Mouse (Mus musculus) hindlimb bud, embryonic 11.5 days (tissue): ENCODE data around the gene Pgm3.
A peak's percentile ranks its signal among the peaks of the same experiment; 100 is the strongest.
"Not testable (repeated sequence)": the region's sequence is repeated elsewhere in the genome, so short reads cannot be mapped to it uniquely, and the experiment has no call there.

ENCODE experiments used
- DNase-seq: peaks from one replicate; pipeline ENCODE4 v3.0.0-alpha.2; 2012; ENCODE audit warnings: low read depth, low spot score; ENCODE audit errors: extremely low spot score

Gene Pgm3

DNA sequence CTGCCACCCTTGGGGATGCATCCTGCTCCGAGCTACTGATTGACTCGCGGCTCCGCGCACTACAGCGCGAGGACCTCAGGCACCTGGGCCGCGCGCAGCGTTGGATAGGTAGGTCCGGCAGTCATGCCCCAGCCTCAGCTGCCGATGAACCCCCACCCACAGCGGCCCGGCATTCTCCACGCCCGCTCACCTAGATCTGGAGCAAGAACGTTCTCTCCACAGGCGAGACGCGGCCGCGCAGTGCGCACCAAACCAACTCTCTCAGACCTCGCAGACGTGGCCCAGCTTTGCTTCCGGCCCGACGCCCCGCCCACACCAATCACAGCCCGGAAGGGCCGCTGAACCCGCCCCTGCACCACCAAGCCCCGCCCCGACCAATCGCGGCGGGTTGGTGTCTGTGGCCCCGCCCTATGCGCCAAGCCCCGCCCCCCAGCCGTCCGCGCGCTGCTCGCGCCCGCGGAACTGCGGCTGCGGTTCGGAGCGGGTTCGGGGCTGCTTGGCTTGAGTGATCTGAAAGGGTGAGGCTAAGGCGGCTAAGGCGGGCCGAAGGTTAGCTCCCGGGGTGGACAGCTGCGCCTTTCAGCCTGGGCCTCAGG, at the start of gene Pgm3, which contains the start of gene Rwdd2a:
TSS of gene Pgm3 (minus strand) at position 303 of the 596 bp plus-strand sequence.
TSS of gene Rwdd2a (plus strand) at position 452 of the 596 bp plus-strand sequence.
- peak; percentile 44 for DNase-seq

DNA sequence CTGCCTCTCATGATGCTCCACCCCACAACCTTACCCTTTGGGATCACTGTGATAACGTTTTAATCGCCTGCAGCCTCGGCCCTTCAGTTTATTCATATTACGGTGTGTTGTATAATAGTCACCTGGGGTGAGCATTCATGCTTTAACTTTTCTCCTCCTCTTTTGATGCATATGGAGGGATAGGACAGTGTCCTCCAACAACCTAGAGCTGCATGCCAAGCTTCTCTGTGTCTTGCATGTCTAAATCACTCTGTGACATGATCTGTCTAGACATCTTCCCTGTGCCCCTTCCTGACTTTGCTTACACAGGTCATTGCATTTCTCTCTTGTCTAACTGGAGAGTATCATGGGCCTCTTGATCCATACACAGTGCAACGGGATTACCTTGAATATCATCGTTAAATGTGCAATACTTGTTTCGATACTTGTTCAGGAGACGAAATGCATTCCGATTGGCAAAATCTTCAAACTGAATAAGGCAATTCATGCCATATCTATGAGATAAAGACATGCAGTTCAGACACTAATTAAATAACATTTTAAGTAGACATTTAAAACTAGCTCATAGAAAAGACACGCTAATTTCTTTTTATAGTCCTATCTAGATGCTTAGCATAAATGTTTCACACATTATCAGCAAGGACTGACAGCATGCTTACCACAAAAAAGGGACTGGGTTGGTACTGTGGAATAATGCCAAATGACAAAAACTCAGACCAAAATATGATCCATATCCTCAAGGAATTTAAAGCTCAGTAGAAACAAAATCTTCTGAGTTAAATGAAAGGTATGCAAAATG, 47.9 kb upstream of the Pgm3 start:
- no peak for DNase-seq

DNA sequence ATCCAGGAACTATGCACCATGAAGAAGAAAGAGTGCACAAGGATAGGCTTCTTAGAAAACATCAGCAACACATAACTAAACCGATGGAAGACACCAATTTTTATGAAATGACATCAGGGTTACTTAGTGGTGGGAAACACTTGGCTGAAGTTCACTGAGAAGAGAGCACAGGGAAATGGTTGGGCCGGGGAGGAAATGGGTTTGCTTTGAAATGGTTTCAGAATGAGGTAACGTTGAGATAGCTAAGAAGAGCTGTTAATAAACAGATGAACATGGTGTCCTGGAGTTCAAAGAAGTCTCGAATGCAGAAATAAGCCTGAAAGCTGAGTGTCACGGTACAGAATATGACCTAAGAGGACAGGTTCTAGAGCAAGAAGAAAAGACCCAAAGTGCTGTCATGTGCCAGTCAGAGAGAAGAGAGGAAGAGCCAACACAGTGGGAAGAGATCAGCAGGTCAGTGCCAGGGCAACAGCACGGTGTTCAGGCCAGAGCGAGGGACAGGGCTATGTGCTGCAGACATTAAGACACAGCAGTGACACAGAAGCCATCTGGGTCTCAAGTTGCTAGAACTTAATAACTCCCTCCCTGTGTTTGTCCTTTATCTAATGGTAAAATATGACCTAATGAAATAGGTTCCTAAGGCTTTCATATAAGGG, 46.3 kb upstream of the Pgm3 start:
- DNase-seq = no peak

DNA sequence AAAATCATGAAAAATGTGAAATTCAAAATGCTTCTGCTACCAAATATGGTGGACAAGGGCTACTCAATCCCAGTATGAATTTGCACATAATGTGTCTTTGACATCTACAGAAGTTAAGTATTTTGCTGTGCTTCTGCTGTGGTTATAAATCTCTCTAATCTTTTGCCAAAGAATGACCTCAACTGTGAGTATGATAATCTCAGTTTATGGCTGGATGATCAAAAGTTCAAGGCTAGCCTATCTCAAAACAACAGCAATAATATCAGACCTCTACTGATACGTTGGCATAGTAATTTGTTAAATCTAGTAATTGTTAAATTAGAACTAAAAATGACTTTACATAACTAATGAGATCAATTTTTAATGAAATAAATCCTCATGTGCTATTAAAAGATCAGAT, 44.1 kb upstream of the Pgm3 start:
- no peak for DNase-seq

DNA sequence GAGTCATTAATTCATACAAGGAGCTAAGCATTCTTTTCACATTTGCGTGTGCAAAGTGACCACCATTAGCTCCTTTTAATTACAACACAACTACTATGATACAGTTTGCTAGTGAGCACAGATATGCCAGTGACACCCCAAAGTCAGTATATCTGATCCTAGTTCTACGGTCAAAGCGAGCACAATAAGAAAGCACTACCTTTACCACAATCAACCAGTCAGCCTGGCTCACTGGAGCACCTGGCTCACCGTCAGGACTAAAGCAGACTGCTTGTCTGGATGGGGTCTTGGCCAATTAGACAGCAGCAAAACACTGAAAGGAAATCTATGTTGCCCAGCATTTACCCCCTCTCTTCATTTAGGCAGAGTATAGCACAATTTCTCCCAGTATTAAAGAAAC, 40.4 kb upstream of the Pgm3 start:
- DNase-seq = no peak

DNA sequence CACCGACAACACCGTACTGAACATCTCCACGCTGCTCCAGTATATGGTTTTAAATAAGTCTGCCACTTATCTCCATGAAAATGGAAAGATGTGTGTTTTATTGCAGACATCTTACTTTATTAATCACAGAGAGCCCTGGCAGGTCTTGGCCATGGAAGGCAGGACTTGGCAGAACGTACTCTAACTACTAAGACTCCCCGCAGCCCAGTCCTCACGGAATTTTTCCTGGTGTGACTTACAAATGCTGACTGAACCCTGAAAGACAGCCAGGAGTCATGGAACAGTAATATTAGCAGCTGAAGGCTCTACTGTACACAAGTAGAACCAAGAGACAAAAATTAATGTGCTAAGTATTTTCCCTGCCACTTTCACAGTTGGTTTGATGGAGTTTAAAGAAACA, 34.1 kb upstream of the Pgm3 start:
- DNase-seq = no peak

DNA sequence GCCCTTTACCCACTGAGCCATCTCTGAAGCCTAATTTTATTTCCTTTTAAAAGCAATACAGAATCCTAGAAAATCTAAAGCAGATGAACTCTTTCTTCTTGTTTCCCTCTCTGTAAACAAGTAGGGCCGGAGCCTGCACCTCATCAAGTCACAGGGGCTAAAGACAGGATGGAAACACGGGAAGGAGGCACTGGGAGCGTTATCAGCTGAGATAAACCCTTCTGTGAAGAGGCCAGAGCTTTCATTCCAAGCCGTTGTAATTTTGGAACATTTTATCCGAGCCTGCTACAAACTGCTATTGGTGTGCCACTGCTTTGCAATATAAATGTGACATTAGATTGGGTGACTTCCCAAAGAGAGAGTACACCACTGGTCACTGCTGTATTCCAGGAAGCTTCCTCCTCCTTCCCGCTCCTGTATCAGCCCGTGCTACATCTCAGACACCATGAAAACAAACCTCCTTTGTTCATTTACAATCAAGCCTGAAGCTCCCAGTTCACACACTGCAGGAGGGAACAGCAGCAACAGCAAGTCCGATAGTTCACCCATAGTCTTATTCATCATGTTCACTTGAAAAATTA, 28.2 kb upstream of the Pgm3 start:
- no peak for DNase-seq

DNA sequence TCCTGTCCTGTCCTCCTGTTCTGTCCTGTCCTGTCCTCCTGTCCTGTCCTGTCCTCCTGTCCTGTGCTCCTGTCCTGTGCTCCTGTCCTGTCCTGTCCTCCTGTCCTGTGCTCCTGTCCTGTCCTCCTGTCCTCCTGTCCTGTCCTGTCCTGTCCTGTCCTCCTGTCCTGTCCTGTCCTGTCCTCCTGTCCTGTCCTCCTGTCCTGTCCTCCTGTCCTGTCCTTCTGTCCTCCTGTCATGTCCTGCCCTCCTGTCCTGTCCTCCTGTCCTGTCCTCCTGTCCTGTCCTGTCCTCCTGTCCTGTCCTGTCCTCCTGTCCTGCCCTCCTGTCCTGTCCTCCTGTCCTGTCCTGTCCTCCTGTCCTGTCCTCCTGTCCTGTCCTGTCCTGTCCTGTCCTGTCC, 25.3 kb upstream of the Pgm3 start:
- DNase-seq = not testable (repeated sequence)

DNA sequence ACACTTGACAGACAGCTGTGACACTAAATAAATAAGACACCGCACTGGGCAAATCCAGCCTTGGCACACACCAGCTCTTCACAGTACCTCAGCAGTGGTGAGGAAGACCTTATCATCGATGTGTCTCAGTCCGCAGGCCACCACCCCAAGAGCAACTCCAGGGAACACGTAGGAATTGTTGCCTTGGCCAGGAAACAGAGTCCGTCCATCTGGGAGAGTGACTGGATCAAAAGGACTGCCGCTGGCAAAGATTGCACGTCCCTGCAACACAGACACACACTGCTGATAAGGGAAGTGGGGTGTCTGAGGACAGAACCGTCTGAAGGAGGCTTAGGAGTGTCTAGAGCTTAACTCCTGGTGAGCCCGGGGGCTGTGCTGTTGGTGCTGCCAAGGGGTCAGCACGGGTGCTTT, 22.7 kb upstream of the Pgm3 start:
- not testable (repeated sequence) for DNase-seq

DNA sequence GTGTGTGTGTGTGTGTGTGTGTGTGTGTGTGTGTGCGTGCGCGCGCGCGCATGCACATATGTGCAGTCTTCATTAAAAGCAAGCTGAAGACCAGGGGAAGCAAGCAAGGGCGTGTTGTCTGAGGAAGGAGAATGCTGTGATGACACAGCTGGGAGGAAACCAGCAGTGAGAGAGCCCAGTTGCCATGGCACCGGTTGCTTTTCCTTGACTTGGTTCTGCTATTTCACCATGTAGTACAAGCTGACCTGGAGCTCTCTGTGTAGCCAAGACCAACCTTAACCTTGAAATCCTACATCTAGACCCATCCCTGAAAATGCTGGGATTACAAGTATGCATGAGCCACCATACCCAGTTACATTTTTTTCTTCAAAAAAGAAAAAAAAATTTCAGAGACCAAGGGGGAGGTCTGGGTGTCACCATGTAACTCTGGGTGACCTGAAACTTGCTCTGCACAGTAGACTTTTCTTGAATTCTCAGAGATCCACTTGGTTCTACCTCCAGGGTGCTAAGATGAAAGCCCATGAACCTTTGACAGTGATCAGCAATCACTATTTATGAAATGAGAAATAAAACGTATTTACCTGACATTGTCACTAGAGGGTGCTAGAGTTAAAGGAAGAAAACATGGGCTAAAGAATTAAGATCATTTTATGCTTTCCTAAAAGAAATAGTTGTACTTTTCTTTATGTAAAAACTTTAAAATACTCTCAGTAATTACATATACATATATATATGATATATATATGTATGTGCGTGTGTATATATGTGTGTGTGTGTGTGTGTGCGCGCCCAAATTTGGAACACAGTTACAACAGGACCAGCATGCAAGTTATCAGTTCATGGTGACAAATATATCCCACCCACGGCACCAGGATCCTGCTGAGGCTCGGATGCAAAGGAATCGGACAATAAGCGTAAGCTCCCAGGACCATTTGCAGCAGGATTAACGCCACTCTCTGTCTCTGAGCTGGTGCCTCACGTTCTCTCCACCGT, 21.3 kb upstream of the Pgm3 start:
- no peak for DNase-seq

DNA sequence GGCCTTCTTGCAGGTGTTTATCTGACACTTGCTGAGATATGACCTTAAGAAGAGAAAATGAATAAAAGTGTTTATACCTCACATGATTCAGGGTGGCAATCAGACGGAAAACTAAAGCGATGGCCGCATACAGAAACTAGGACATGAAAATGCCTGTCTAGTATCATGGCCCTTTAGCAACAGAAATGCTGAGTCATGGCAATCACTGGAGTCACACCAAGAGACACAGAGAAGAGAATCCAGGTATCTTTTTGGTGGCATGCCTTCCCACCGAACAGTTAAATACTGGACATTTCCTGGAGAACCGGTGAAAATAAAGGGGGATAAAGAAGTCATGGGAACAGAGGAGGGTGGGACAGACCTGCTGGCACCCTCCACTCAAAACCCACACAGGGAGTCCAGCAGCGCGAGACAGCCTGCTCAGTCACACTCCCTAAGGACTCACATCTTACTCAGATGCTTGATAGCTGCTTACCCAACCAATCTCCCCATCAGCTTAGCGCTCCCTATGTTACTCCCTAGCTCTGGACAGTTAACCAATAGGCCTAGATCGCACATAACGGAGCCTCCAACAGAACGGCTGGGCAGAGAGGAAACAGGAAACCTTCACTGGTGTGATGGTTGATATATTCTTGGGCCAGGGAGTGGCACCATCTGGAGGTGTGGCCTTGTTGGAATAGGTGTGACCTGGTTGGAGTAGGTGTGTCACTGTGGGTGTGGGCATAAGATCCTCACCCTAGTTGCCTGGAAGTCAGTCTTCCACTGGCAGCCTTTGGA, 15.6 kb upstream of the Pgm3 start:
- no peak for DNase-seq

DNA sequence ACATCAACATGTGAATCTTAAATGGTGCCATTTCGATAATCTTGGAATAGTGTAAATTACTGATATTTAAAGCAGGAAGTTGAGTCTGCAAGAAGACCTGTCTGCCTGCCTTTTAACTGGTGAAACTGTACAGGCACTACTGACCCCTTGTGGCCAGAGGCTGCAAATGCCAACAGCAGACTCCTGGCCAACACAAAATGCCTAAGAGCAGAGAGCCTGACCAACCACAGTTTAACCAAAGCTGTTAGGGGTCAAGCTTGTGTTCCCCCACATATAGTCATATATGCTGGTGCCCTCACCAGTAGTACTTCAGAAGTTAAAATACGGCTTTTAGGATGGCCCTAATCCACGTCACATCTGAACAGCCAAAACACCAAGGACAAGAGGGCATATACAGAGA, 12.1 kb upstream of the Pgm3 start:
- DNase-seq = peak; percentile 52

DNA sequence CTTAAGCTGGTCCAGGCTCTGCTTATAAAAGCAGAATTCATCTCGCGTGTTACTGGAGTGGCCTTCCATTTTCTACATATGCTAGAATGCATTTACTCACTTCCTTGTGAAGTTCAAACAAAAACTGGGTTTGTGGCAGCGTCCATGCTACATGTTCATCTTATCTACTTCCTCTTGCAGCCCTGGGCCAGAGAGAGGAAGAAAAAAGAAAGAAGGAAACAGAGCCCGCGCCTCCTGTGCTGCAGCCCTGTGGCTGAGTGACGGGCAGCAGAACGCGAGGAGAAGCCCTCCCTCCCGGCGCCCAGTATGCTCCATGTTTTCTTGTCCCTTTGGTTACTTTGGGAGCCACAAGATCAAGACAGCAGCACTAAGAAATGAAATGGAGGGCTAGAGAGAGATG, 8.0 kb upstream of the Pgm3 start:
- DNase-seq = no peak

DNA sequence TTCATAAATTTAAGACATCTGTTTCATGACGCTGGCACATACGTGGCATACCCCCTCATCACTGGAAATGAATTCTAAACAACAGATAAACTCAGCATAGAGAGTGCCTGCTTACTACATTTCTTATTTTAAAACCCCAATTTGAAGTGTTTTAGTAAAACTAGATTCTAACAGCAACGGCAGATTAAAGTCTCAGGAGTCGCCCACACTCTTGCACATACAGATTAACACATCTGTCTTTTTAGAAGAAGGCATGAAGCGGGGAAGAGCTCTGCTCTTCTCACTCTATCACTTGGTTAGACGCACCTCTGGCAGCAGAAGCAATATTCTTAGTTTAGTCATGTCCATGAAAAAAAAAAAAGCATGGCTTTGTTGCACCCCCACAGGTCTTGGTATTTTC, 3.5 kb upstream of the Pgm3 start:
- DNase-seq = no peak

DNA sequence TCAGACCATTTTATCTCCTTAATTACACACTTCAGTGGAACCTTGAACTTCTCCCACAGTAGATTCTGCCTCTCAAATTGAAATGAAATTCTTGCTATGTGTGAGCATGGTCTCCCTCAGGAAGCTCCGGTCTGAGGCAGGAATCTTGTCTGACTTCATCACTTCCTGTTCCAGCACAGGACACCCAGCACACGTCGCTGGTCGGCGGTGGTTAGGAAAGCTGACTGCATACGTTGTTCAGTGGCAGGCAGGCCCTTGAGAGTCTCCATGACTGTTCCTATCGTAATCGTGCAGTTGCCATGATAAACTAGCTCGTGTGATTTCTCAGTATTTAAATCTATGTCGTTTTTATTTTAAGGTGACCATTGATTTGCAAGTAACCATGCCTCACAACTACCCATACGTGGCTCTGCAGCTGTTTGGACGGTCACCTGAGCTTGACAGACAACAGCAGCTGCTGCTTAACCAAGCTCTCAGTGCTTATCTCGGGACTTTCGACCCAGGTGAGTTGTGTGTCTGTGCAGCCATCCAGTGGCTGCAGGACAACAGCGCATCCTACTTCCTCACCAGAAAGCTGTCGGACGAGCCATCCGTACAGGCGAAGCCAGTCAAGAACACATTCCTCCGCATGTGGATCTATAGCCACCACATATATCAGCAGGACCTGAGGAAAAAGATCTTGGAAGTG, 2.1 kb upstream of the Pgm3 start:
- DNase-seq = no peak

DNA sequence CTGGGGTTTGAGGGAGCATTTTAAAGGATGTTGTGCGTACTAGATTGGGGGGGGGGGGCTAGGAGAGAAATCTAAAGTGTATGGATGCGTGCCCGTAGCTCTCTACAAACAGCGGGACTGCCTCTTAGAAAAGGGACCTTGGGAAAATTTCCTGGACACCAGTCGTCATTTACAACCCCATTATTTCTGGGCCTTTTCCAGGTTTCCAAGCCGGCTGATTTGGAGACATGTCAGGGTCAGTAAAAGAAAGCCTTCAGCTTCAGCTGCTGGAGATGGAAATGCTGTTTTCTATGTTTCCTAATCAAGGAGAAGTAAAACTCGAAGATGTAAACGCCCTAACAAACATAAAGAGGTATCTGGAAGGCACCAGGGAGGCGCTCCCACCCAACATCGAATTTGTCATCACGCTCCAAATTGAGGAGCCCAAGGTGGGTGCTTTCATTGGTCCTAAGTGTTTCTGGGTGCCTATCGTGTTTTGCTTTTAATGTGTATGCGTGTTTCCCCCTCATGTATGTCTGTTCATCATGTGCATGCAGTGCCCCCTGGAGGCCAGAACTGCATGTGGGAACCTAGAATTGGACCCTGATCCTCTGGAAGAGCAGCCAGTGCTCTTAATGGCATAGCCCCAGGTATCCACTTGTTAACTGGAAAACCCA, 1.1 kb upstream of the Pgm3 start:
- peak; percentile 49 for DNase-seq

DNA sequence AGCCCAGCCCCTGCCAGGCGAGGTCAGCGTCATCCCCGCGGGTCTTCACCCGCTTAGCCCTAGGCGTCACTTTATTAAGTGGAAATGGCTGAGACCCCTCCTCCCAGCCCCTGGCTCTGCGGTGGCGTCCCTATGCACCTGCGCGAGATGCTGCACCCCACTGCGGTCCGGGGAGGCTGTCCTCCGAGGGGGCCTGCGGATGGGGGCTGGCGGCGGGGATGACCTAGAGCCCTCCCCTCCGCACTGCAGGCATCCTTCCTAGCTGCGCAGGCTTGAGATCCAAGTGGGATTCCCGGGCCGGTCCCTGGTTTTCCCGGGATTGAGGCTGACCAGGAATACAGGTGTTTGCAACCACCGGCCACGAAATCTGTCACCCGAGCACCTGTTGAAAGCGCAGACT, 554 bp upstream of the Pgm3 start:
- no peak for DNase-seq

DNA sequence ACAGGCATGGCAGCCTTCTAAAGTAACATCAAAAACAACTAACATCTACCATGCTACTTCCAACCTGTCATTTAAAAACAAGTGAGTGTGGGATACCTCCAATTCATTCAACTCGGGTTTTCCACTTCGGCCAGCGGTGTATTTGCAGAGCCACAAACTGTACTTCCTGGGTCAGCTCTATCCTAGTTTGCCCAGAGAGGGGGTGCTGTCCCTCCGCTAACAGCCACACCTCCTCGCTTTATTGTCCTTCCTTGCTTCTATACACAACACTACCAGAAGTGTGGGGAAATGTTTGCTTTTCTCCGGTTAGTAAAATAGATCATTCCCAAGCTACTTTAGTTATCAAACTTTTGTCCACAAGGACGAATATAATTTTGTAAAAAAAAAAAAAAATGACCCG, 696 bp downstream of the Pgm3 start:
- DNase-seq = no peak
